Comparison of ENCODE assay signal across 19 mouse cellular contexts in genomic region chr11:46488231-46488630, GRCm38 (mm10). TPM values are rescaled to one million over a fixed set of nuclear protein-coding genes. Genes with fewer than 3 reads are reported as not detected.
DNase-seq lines count a peak whose midpoint lies in the region; ATAC-seq and TF ChIP-seq lines count a peak whose summit lies in the region.
"Had no signal": no experiment of that assay in that cellular context is flagged by ENCODE, and none has a peak within 500 bp of the region (broad histone marks: within the 10 kb centered on the region; RNA-seq: fewer than 3 reads in every experiment).

No protein-coding gene starts in this region.

- H3K4me2 ChIP-seq in kidney, postnatal 0 days (ENCODE audit: low read length): no peak overlapping the region
- H3K4me2 ChIP-seq: liver, embryonic 15.5 days; midbrain, embryonic 11.5 days; neural tube, embryonic 12.5 days had no signal

- H3K27me3 ChIP-seq in kidney, postnatal 0 days (ENCODE audit: insufficient read depth, low read length): no peaks in the 10 kb centered on the region
- H3K27me3 ChIP-seq: liver, embryonic 15.5 days; neural tube, embryonic 12.5 days had no signal

- no peaks in the 10 kb centered on the region for H3K9me3 ChIP-seq in kidney, postnatal 0 days (replicated peaks; ENCODE audit: low read length)
- H3K9me3 ChIP-seq: embryonic facial prominence, embryonic 10.5 days; liver, embryonic 15.5 days; neural tube, embryonic 12.5 days had no signal

- DNase-seq in kidney, postnatal 0 days (ENCODE audit: low spot score): no peak
- no peak for DNase-seq in kidney, adult 18-20 months
- DNase-seq in 3T3-L1 (ENCODE audit: low read depth, low spot score) (peak; percentile 33), 416B (ENCODE audit: low read depth) (peak; percentile 57)
- DNase-seq in thymus, postnatal 10 days (ENCODE audit: low spot score in 2 of 2): no peak
- DNase-seq in left cerebral cortex, postnatal 10 days (ENCODE audit: extremely low spot score in 1 of 2, low spot score in 2 of 2): no peak
- DNase-seq: adrenal gland, adult 8-10 months; cerebellum, adult 11-12 months; gastrocnemius, postnatal 25 days; kidney, postnatal 36 days had no signal

- no peak for ATAC-seq in kidney, postnatal 0 days (replicated peaks; ENCODE audit: low FRiP score, low read depth)
- ATAC-seq in hematopoietic stem cell, adult 5-6 weeks (replicated peaks in 1 of 2; ENCODE audit: insufficient read depth in 1 of 2, low FRiP score in 2 of 2, low TSS enrichment in 1 of 2, low read depth in 1 of 2, poor library complexity in 2 of 2, severe bottlenecking in 2 of 2): peak; percentile 77 to 89

- TF ChIP-seq CTCF in kidney, postnatal 0 days (IDR thresholded peaks at IDR 0.05; ENCODE audit: low read depth): peak; percentile 39; the same call in 1 of the 2 replicates

- H3K9ac ChIP-seq in kidney, postnatal 0 days (ENCODE audit: low read depth, low read length): no peak overlapping the region
- H3K9ac ChIP-seq: liver, embryonic 15.5 days; neural tube, embryonic 12.5 days had no signal

- no peaks in the 10 kb centered on the region for H3K4me1 ChIP-seq in kidney, postnatal 0 days (replicated peaks; ENCODE audit: insufficient read depth, low read length)
- H3K4me1 ChIP-seq: embryonic facial prominence, embryonic 10.5 days; liver, embryonic 15.5 days; neural tube, embryonic 12.5 days had no signal

- 13% methylated on average over 1 of the region's 1 CpGs for WGBS in kidney, postnatal 0 days

- no peak overlapping the region for H3K27ac ChIP-seq in kidney, postnatal 0 days
- H3K27ac ChIP-seq: embryonic facial prominence, embryonic 10.5 days; liver, embryonic 15.5 days; neural tube, embryonic 12.5 days had no signal

- no peak overlapping the region for H3K4me3 ChIP-seq in kidney, postnatal 0 days (replicated peaks; ENCODE audit: low read depth, low read length)
- H3K4me3 ChIP-seq: embryonic facial prominence, embryonic 10.5 days; liver, embryonic 15.5 days; neural tube, embryonic 12.5 days had no signal

- no peaks in the 10 kb centered on the region for H3K36me3 ChIP-seq in kidney, postnatal 0 days (ENCODE audit: insufficient read depth, low read length)
- H3K36me3 ChIP-seq: embryonic facial prominence, embryonic 10.5 days; liver, embryonic 15.5 days; neural tube, embryonic 12.5 days had no signal

- intact Hi-C loops in left cerebral cortex, postnatal 10 days (cut with DNase I): no loop called here

RNA-seq across cellular contexts. Expression of gene Havcr2, which starts 33.5 kb away (rescaled TPM):
- 0.06 and 0.11 TPM in 2 replicates for polyA plus RNA-seq in kidney, postnatal 0 days (2015; fragmentation: Nextera tagmentation; extraction: Ambion mirVana)
- total RNA-seq in hematopoietic stem cell, adult 5-6 weeks (2017): 5.2 and 5.9 TPM in 2 replicates
- 1 to 10 TPM in 1 of 2 experiments, under 1 TPM in 1; 0.87 to 1.5 TPM for total RNA-seq in left cerebral cortex, postnatal 10 days (2021)
- total RNA-seq: gastrocnemius, postnatal 25 days had no signal
- polyA plus RNA-seq: embryonic facial prominence, embryonic 10.5 days; stomach, embryonic 14.5 days had no signal

RNA-seq across cellular contexts. Expression of gene Gm12169, which starts 35.8 kb away (rescaled TPM):
- polyA plus RNA-seq in kidney, postnatal 0 days (2015; fragmentation: Nextera tagmentation; extraction: Ambion mirVana): not detected in 2 replicates
- not detected in 2 replicates for total RNA-seq in hematopoietic stem cell, adult 5-6 weeks (2017)
- total RNA-seq in left cerebral cortex, postnatal 10 days (2021): not detected
- total RNA-seq: adrenal gland, adult 8-10 months; gastrocnemius, postnatal 25 days; left cerebral cortex, adult 8-10 months had no signal
- polyA plus RNA-seq: embryonic facial prominence, embryonic 10.5 days; heart, postnatal 0 days; intestine, embryonic 14.5 days; liver, embryonic 15.5 days; midbrain, embryonic 11.5 days; neural tube, embryonic 12.5 days; stomach, embryonic 14.5 days had no signal

RNA-seq across cellular contexts. Expression of gene Med7, which starts 51.5 kb away (rescaled TPM):
- polyA plus RNA-seq in kidney, postnatal 0 days (2015; fragmentation: Nextera tagmentation; extraction: Ambion mirVana): 80.5 and 87.9 TPM in 2 replicates
- 35.3 and 36.8 TPM in 2 replicates for total RNA-seq in hematopoietic stem cell, adult 5-6 weeks (2017)
- 10 to 100 TPM; 31.5 to 33.6 TPM for total RNA-seq in left cerebral cortex, postnatal 10 days (2021)

Comparison
In these comparisons a context has a peak if more than half of its experiments do, and no peak if none do; other contexts are left out.
1. DNase-seq: peak in 3T3-L1 (single experiment) and 416B (single experiment); none in kidney, postnatal 0 days (single experiment), kidney, adult 18-20 months (single experiment), thymus, postnatal 10 days (0 of 2) and left cerebral cortex, postnatal 10 days (0 of 2).